Mouse (Mus musculus) adrenal gland, adult (tissue): ENCODE results near the gene Ppt2.

Experiments used
- DNase-seq, 2 experiments: peaks; one replicate each; pipeline ENCODE4 v3.0.0; 2022 to 2023; ENCODE audit warnings: low spot score in 1 of 2; ENCODE audit not compliant: inconsistent age in 2 of 2

Ppt2 gene

DNA sequence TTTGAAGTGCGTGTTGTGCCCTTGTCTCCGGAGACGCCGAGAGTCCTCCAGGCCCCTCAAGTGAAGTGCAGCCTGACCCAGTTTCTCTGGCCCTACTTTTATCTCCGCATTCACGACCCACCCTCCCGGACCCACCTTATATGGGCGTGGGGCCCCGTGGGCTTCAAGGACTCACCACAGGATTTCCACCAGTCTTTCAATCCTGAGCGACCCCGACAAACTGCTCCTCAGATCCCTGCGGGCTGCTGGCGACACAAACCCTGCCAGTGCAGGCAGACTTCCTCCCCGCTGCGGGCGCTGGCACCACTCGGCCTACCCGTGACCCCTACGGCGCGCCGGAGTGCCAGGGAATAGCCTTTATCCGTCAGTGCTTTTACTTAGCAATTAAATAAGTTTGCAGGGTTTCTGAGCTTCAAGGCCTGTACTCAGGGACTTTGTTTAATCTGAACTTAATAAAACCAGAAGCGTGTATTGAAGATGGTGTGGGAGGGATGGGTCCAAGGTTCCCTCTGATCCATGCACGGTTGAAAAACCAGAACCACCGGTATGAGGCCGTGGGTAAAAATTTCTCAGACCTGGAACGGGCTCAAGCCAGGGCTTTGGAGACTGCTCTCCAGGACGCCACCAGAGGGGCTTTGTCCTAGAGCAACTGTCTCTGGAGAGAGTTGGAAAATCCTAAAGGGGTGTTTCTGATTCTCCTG, at the start of gene Ppt2:
Ppt2 (minus strand) TSS at position 568 of the 701 bp plus-strand sequence.
- DNase-seq: peak; percentile 75 to 93

DNA sequence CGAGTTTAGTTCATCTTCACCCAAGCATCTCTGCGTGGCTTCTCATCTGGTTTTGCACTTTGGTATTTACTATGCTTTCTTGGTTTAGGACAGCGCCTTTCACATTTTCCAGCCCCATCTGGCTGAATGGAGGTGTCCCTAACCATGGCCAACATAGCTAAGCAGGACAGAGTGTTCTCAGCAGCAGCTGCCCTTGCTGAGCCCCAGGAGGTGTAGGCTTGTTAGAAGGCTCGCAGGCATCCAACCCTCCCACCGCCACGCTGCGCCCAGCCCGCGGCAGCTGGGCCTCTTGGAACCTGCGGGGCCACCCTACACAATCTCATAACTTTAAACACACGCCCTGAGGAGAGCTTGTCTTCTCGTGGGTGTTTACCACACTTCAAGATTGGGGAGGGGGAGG, 48.4 kb upstream of the Ppt2 start:
- no peak for DNase-seq

DNA sequence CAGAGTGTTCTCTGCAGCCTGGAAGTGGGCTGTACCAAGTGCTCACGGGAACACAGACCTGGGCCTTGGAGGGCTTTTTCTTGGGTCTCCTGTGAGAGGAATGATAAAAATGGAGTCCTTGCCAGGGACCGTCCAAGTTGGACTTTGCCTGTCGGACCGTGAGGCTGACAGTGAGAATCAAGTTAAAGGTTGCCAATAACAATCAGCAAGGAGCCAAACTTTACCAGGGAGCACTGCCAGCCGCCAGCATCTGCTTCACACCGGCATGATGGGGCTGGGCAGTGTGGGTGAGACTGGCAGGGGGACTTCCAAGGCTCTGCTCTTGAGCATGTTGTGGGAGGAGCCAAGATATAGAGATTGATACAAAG, 47.8 kb upstream of the Ppt2 start:
- DNase-seq: no peak

DNA sequence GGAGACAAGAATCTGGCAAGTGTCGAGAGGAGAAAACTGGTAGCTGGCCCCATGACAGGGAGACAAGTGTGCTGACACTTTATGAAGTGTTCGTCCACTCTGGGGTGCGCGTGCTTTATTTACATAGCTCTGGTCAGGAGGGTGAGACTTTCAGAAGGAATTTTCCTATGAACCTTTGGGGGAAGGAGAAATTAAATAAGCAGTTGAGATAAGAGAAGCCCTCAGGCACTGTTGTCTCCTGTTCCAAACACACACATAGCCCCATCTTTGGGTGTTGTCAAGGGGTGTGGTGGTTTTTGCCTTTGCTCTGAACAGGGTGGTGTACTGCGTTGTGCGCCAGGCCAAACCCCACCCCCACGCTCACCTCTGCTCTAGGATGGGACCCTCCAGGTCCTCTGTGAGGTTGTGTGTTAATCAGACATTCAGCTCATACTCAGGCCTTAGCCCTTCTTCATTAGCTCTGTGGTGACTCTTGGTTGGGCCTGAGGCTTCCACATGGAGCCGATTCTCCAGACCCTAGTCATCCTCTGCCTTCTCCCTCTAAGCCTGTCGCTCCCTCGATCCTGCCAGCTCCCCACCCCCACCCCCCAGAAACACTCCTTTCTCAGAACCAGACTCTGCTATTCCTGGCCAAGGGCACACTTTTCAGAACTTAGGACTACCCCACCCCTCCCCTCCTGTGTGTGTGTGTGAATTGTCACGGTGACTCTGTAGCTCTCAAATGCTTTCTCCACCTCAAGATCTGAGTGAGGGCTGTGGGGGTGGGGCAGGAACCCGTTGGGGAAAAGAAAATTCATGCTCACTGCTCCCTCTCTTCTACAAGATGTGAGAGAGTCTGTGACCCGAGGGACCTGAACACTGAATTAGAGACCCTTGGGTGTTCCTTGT, 47.1 kb upstream of the Ppt2 start:
- no peak for DNase-seq

DNA sequence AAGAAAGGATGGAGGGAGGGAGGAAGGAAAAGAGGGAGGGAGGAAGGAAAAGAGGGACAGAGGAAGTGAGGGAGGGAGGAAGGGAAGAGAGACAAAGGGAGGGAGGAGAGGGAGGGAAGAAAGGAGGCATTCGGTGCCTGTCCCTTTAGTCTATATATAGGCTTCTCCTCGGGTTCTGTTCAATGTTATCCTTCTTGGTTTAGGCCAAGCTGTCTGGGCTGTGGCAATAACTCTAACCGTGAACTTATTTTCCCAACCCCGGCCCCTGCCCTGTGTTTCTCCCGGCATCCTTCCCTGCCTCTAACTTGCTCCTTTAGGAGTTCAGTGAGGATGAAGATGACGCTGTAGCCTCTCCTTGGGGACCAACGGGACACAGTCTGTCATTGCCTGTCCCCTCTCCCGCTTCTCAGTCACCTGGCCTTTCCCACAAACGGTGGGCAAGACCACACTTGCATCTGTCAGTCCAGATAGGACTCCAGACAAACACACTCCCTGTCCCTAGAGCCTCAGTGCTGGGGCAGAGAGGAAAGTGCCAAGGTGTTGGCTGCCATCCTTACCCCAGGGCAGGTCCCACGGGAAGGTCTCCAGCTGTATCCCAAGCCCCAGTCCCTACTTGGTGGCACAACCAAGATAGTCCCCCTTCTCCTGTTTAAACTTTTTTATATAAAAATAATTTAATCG, 46.4 kb upstream of the Ppt2 start:
- no peak for DNase-seq

DNA sequence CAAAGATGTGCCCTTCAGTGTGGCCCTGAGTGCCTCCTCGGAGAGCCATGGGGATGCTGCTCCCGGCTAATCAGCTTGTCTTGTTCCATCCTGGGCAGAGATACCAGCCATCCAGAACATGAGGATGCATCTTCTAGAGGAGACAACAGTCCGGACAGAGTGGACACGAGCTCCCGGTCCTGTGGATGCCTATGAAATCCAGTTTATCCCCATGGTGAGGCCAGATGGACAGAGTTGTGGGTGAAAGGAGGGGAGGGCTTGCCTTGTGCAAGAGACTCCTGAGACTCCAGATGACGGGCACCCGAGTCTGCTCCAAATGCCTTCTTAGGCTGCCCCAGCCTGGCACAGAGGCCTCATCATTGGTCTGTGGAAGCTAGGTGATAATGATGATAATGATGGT, 44.8 kb upstream of the Ppt2 start:
- no peak for DNase-seq

DNA sequence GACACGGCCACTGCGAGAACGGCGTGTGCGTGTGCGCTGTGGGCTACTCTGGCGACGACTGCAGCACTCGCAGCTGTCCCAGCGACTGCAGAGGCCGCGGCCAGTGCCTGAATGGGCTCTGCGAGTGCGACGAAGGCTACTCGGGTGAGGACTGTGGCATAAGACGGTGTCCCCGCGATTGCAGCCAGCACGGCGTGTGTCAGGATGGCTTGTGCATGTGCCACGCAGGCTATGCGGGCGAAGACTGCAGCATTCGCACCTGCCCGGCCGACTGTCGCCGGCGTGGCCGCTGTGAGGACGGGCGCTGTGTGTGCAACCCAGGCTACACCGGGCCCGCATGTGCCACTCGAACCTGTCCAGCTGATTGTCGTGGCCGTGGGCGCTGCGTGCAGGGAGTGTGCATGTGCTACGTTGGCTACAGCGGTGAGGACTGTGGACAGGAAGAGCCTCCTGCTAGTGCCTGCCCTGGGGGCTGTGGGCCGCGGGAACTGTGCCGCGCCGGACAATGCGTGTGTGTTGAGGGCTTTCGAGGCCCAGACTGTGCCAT, 44.0 kb upstream of the Ppt2 start:
- DNase-seq: no peak

DNA sequence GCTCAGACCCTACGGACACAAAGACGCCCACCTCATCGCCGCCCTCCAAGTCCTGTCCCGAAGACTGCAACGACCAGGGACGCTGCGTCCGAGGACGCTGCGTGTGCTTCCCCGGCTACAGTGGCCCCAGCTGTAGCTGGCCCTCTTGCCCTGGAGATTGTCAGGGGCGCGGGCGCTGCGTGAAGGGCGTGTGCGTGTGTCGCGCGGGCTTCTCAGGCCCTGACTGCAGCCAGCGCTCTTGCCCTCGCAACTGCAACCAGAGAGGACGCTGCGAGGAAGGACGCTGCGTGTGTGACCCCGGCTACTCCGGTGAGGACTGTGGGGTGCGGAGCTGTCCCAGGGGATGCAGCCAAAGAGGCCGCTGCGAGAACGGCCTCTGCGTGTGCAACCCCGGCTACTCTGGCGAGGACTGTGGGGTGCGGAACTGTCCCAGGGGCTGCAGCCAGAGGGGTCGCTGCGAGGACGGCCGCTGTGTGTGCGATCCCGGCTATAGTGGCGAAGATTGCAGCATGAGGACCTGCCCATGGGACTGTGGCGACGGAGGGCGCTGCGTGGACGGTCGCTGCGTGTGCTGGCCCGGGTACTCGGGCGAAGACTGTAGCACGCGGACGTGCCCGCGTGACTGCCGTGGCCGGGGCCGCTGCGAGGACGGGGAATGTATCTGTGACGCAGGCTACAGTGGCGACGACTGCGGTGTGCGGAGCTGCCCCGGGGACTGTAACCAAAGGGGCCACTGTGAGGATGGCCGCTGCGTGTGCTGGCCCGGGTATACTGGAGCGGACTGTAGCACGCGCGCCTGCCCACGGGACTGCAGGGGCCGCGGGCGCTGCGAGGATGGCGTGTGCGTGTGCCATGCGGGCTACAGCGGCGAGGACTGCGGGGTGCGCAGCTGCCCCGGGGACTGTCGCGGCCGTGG, 43.1 kb upstream of the Ppt2 start:
- no peak for DNase-seq

DNA sequence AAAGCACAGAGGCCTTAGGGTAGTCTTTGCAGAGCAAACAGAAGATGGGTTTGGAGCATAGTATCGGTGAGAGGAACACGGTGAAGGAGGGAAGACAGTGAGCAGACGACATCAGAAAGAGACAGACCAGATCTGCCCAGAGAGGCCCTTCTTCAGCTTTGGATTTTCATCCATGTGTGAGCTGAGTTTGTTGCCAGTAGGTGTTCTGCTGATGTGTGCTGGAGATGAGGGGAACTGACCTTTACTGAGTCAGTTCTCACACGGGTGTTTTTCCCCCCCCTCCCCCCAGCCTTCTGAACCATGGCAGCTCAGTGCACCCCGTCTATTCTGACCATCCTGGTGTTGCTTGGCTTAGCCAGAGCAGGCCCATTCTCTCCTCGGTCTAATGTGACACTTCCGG, 41.9 kb upstream of the Ppt2 start, which contains the start of gene Tnxb:
Tnxb (plus strand) TSS at position 301 of the 400 bp plus-strand sequence.
- DNase-seq: no peak

DNA sequence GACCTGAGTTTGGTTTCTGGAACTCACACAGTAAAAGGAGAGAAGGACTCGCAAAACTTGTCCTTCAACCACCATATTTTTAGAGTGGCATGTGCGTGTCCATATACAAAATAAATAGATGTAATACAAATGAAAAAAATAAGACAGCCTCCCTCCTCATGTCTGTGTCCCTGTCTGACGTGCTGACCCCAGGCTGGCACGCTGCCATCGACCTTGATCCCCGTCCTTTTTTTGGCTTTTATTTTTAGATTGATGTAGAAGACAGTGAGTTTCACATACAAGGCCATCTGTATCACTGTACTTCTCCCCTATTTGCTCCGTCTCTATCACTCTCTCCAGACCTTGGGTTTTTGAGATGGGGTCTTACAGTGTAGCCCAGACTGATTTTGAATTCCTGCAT, 36.2 kb upstream of the Ppt2 start:
- peak; percentile 75 to 79 for DNase-seq

DNA sequence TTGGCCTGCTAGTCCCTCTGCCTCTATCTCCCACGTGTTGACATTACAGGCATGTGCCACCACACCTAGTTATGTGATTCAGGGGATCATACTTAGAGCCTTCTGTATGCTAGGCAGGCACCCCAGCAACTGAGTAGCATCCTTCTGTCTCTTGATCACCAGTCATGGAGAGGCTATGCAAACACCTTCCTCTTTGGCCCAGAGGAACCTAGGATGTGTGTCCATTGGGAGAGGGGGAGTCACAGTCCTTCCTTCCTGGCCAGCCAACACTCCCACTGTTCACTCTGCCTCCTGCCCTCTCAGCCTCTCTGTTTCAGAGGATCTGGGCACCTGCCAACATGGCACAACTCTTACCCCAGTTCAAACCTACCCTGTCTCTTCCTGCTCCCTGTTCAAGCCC, 35.2 kb upstream of the Ppt2 start:
- DNase-seq: no peak

DNA sequence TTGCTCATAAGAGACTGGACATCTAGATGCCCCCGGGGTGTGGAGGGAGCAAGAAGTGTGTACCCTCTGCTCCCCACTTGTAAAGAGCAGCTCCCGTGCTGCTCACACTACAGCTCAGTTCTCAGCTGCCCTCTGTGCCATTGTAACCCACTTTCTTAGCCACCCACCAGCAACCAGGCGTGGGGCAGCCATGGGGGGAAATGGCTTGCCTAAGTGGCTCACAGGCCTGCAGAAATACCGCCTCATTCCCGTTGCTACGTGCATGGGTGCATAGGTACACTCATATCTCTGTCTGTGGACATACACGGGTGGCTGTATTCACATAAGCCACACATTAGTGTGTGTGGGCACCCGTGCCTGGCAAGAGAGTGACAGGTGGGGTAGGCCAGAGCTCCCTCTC, 34.7 kb upstream of the Ppt2 start:
- no peak for DNase-seq

DNA sequence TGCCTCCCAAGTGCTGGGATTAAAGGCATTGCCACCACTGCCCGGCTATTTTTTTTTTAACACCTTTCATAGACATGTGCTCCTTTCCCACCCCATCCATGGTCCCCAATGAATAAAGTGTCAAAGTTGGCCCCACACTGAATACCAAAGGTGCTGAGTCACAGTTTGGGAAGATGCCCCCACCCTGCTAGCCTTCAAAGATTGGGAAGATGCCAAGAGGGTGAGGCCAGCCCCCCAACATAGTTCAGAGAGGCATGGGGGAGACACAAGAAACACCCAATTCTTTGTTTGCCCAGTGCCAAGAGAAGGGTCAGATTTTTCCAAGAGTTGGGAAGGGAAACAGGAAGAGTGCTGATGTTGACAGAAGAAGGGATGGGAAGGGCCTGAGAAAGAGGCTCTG, 34.2 kb upstream of the Ppt2 start:
- DNase-seq: no peak

DNA sequence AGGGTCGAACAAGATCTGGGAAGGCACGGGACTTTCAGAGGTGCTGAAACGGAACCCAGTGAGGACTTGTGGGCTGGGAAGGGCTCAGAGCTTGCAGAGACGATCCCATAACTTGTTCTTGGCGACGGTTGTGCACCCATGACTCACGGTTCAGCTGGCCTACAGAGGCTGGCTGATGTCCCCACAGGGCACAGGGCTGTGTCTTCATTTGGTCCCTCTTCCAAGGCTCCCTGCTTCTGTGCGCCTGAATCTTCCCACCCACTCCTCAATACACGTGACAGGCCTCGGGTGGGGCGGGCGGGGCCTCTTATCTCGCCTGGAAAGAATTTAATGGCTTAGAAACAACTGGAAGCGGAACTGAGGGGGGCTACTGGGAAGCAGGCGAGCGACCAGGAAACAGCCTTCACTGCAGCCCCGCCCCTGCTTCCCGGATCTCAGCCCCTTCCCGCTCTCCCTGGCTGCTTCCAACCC, 32.8 kb upstream of the Ppt2 start:
- peak; percentile 80 to 84 for DNase-seq

DNA sequence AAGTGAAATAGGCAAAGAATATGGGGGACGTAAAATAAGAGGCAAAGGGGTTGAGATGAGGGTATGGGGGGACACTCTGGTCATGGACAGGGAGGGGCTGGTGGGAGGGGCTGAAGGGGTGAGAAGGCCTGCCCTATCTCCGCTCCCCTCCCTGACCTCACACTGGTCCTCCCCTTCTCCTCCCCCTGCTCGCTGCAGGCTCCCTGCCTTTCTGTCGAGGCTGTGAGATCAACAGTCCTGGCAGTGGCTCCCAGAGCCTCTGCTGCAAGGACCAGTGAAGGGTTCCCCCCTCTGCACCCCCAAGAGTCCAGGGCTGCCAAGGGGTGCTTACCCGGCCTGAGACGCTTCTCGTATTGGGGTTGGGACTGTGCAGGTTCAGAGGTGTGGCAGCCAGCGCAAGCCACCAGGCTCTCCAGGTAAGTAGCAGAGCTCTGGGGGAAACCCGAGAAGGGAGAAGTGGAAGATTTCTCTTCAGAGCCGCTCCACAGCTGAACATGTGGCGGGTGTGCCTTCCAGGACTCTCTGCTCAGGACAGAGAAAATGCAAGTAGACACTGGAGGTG, 32.0 kb upstream of the Ppt2 start:
- peak in 1 of 2 experiments; percentile 60 for DNase-seq

DNA sequence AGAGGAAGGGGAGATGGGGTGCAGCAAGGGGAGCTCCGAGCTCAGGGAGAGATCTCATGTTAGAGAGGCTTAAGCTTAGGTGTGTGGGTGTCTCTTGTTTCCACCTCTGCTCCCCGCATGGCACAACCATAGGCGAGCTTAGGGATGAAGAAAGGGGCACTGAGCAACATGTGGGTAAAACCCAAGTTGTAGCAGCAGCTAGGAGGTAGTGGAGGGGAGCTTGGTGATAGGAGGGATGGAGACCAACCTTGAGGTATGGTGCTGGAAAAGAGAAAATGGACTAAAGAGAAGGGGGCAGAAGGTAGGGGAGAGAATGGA, 31.5 kb upstream of the Ppt2 start:
- DNase-seq: no peak

DNA sequence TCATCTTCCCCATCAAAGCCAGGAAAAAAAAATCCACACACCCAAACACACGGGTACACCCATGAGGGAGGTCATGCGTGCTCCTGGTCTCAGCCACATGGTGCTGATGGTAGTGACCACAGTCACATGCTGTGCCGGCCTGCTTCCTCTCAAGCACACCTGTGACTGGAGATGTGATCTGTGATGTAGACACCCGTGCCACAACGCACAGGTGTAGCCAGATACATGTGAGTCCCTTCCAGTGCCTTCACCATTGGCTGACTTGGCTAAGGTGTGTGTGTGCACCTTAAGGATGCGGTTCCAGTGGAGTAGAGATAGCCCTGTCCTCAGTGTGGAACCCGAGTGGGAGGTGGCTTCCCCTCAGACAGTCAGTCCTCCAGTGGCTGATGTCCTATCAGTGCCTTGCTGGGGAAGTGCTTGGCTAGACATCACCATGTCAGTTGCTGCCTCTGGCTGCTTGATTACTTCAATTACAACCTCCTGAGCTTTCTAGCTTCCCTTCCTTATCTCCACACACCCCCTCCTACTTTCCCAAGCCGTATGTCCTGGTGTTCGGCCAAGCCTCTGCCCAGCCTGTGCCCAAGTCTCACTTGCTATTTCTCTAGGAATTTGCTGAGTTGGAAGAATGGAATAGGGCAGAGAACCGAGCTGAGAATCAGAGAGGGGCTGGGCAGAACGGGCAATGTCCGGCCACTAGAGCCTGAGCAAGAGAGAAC, 31.0 kb upstream of the Ppt2 start:
- DNase-seq: no peak

DNA sequence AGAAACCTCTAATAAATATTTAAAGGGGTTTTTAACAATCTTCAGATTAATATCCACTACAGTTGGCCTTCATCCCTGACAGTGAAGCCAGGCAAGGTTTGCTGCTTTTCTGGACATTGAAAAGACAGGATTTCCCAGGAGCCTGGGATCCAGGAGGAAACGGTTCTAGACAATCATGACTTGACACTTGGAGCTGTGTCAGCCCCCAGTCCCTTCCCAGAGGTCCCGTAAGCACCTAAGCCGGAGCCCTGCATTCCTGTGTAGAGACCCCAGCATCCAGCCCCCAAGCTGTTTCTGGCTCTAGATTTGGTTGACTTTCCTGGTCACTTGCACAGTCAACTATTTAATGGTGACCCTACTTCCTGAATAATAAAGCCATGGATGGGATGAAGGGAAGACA, 30.3 kb upstream of the Ppt2 start:
- DNase-seq: no peak

DNA sequence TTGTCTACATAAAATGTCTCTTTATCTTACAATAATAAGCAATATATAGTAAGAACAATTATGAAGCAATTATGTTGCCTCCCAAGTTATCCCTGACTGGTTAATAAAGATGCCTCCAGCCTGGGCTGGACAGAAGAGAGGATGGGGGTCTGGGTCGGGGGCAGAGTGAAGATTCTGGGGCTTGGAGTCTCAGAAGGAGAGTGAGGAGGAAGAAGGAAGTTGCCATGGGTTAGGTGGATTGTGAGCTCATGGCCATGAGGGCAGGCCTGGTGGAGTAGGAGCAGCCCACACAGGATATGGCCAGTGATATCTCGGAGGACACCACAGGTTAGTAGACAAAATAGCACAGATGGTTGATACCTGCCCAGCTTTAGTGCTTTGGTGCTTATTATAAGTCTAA, 29.8 kb upstream of the Ppt2 start:
- DNase-seq: no peak

DNA sequence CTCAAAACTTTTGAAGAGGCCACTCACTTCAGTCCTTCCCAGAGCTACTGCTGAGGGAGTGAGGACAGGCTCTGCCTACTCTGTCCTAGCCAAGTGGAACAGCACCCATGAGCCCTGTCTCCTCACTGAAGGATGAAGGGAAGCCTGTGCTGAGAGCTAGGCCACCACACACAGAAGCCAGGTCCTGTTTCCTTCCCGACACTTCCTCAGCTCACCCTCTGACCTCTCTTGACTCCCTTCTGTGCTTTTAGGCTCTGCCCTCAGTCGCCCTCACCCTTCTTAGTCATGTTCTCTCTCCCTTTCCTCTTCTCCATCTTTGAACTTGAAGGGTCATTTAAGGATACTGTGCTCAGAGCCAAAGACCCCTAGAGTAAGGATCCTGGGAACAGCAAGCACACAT, 29.0 kb upstream of the Ppt2 start:
- peak in 1 of 2 experiments; percentile 50 for DNase-seq
